Mouse (Mus musculus): Measurements from ENCODE around the gene Gm5134.

Gene Gm5134

GRCm38 (mm10) chr10:75954381-75954811, at the start of gene Gm5134:
Gene Gm5134 (plus strand): TSS chr10:75954514.
- DNase-seq (ENCODE audit: low spot score in 2 of 2): peak; percentile 12 to 45

GRCm38 (mm10) chr10:75906882-75907281, 47.4 kb upstream of the Gm5134 start:
- DNase-seq (ENCODE audit: low spot score in 2 of 2): no peak

- no peak for DNase-seq (ENCODE audit: low spot score in 2 of 2)
Observed at GRCm38 (mm10) chr10:75910698-75911097, 43.6 kb upstream of the Gm5134 start.

- no peak for DNase-seq (ENCODE audit: low spot score in 2 of 2)
Observed at GRCm38 (mm10) chr10:75913013-75913589, 41.2 kb upstream of the Gm5134 start.

- no peak for DNase-seq (ENCODE audit: low spot score in 2 of 2)
Observed at GRCm38 (mm10) chr10:75915557-75915956, 38.8 kb upstream of the Gm5134 start.

GRCm38 (mm10) chr10:75916840-75917239, 37.5 kb upstream of the Gm5134 start:
- DNase-seq (ENCODE audit: low spot score in 2 of 2): no peak

GRCm38 (mm10) chr10:75919026-75919425, 35.3 kb upstream of the Gm5134 start:
- DNase-seq (ENCODE audit: low spot score in 2 of 2): no peak

DNA sequence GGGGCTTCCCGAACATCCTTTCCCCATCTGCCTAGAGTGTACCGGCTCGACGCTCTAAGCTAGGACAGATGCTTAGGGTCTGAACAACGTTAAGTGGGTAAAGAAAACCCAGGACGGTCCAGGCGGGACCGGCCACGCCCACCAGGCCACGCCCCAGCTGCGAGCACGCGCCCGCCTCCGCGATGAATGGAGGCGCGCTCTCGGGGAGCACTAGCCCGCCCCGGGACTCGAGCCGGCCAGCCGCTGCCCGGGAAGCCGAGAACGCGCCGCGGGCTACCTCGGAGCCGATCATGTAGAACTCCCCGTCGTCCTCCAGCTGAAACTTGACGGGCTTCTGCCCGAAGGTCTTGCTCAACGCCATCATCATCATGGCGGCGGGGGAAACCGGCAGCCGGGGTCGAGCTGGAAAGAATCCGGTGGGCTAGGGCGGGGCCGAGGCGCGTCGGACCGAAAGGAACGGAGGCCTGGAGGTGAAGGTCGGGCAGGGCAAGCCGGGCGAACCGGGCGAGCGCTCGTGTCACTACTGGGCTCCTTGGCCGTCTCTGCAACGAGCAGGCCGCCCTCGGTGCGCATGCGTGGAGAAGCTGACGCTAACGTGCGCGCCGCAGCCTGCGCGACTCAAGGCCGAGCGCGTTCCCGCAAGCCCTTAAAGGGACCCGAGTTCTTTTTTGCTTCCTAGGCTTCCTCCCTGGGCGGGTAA, 33.1 kb upstream of the Gm5134 start, which contains the start of gene Smarcb1:
Gene Smarcb1, minus strand, starts transcription at position 592 of the 700 bp plus-strand sequence.
- DNase-seq (ENCODE audit: low spot score in 2 of 2): peak; percentile 87 to 90

DNA sequence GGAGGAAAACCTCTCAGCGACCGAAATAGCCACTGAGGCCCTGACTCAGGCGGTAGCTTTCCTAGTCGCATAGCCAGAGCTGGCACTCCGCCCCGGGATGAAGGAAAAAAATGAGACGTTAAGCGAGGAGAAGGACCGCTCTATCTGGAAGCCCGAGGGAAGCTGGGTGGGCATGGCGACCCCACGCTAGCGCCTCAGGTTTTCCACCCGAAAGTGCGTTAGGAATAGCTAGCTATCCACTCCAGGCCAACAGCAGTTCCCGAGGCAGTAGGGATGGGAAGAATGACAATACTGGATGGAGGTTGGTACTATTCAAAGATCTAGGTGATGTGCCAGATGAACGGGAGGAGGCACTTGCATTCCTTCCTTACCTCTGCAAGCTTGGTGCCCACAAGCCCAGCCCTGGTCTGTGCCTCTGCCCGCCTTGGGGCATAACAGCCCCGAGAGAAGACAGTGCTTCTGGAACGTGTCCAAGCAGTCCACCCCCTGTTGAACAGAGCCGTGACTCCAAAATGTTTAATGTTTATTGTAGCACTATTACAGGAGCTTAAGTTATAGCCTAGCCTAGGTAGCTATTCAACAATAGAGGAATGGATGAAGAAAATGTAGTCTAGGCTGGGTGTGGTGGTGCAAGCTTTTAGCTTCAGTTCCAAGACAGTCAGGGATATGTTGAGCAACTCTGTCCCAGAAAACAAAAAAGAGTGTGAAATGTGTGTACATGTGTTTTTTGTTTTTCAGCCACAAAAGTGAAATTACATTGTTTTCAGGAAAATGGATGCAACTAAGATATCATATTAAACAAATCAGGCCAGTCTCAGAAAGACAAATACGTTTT, 32.4 kb upstream of the Gm5134 start:
- no peak for DNase-seq (ENCODE audit: low spot score in 2 of 2)

DNA sequence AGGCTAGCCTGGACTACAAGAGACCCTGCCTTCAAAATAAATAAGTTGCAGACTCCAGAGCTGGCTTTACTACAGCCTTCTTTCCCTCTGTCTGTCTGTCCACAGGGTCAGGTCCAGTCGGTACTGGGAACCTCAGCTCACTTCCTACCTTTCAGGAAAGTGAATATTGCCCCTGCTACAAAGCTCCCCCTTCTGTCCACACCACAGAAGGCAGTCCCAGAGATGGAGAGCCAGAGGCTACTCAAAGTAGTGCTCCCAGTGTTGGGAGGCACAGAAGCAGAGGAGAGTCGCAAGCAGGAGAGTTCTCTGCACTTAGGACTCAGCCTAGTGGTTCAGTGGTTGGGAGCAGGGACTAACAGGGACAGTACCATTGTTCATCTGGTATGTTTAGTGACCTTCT, 30.0 kb upstream of the Gm5134 start:
- DNase-seq (ENCODE audit: low spot score in 2 of 2): no peak

DNA sequence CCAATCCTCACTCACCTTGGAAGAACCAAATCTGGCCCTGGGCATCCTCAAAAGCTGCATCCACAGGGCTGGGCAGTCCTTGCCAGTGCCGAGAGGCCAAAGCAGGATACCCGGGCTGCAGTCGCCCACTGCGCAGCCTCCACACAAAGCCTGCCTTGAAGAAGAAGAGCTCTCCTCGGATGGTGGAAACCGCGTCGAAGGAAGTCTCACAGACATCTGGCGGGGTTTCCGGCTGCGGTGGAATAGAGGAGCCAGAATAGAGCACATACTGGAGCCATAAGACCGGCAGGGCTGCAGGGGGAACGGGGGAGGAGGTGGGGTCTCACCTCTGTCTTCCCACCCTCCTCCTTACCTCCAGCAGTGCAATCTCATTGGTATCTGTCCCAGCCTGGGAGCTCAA, 27.9 kb upstream of the Gm5134 start:
- DNase-seq (ENCODE audit: low spot score in 2 of 2): no peak

- DNase-seq (ENCODE audit: low spot score in 2 of 2): no peak
Observed at GRCm38 (mm10) chr10:75930304-75930703, 24.0 kb upstream of the Gm5134 start.

DNA sequence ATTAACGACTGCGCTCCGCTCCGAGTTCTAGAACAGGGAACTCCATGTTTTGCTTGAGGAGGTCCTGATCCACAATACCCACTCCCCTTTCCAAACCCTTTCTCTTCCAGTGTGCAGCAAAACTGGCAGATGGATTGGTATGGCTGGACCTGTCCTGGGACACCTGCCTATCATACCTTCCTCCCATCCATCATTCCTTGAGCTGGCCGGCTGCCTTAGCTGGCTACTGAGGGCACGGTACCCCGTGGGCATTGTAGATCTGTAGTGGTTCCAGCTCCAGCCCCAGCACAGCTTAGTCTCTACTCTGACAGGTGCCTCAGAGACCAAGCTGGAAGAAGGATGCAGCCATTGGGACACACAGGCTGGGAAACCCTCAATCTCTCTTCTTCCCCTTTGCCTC, 23.0 kb upstream of the Gm5134 start:
- no peak for DNase-seq (ENCODE audit: low spot score in 2 of 2)

- peak in 1 of 2 experiments; percentile 14 for DNase-seq (ENCODE audit: low spot score in 2 of 2)
Observed at GRCm38 (mm10) chr10:75932081-75932678, 22.1 kb upstream of the Gm5134 start.

DNA sequence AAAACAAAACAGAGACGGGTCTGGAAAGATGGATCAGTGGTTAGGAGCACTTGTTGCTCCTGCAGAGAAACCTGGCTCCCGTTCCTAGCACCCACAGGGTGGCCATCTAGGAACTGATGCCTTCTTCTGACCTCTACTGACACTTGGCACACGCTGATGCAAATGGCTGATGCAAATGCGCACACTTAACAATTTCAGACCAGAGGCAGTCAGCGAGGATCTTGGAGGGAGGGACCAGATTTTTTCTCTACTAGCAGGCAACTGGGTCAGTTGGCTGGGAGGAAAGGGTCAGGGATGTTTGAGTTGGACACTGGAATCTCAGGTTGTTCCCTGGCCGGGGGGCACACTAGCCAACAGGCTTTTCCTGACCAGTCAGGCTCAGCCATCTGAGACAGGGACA, 21.4 kb upstream of the Gm5134 start, which contains the start of gene Chchd10:
Gene Chchd10, plus strand, starts transcription at position 240 of the 400 bp plus-strand sequence.
- DNase-seq (ENCODE audit: low spot score in 2 of 2): no peak

DNA sequence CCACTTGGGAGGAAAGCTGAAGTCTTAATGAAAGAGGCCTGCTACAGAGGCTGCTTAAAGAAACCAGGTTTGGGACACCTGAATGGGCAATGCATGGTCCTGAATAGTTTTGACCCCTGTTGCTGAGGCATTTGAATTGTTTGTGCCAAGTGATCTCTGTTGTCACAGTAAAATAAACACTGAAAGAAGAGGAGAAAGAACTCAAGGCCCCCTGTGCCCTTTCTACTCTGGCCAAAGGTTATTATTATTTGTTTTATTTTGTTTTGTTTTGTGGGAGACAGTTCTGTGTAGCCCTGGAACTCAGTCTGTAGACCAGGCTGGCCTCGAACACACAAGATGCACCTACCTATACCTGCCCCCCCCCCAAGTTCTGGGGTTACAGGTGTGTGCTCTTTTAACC, 19.3 kb upstream of the Gm5134 start:
- DNase-seq (ENCODE audit: low spot score in 2 of 2): no peak

GRCm38 (mm10) chr10:75935680-75936541, 18.4 kb upstream of the Gm5134 start, which contains the start of gene Mmp11:
Gene Mmp11 (minus strand): TSS chr10:75936496.
- peak; percentile 50 to 63 for DNase-seq (ENCODE audit: low spot score in 2 of 2)

GRCm38 (mm10) chr10:75936909-75937667, 17.2 kb upstream of the Gm5134 start:
- no peak for DNase-seq (ENCODE audit: low spot score in 2 of 2)

- DNase-seq (ENCODE audit: low spot score in 2 of 2): no peak
Observed at GRCm38 (mm10) chr10:75937851-75938643, 16.3 kb upstream of the Gm5134 start.

Measured in natural killer cell, adult 2 months (primary cell).